Mouse (Mus musculus) thymus, adult 2 months (tissue): ENCODE results near the gene Slc27a2. TPM values are rescaled to one million over a fixed set of nuclear protein-coding genes. Genes with fewer than 3 reads are reported as not detected.

ENCODE experiments used
- DNase-seq: peaks from one replicate; pipeline ENCODE4 v3.0.0; 2021
- H3K27ac ChIP-seq: fragments of 200-500 bp; 2 replicates; pipeline ENCODE4 v1.5.1; 2012; ENCODE audit warnings: low read length, control low read depth; ENCODE audit not compliant: control insufficient read depth, insufficient read depth
- H3K27me3 ChIP-seq: fragments of 200-500 bp; 2 replicates; pipeline ENCODE4 v1.6.1; 2012; ENCODE audit warnings: mild to moderate bottlenecking, low read length, moderate library complexity, mixed read lengths; ENCODE audit not compliant: control insufficient read depth, insufficient read depth
- H3K36me3 ChIP-seq: fragments of 200-500 bp; 2 replicates; pipeline ENCODE4 v1.6.1; 2012; ENCODE audit warnings: mild to moderate bottlenecking, low read length, moderate library complexity; ENCODE audit not compliant: control insufficient read depth, insufficient read depth
- H3K4me1 ChIP-seq: fragments of 200-500 bp; replicated peaks from 2 replicates; pipeline ENCODE4 v1.6.1; 2012; ENCODE audit warnings: low read length; ENCODE audit not compliant: control insufficient read depth, insufficient read depth
- H3K4me3 ChIP-seq: fragments of 200-500 bp; 2 replicates; pipeline ENCODE4 v1.5.1; 2012; ENCODE audit warnings: mild to moderate bottlenecking, low read length, control low read depth, moderate library complexity; ENCODE audit not compliant: control insufficient read depth, insufficient read depth
- CTCF ChIP-seq: fragments of 200-500 bp; IDR thresholded peaks from 2 replicates; pipeline ENCODE4 v1.5.1; 2012; ENCODE audit warnings: mild to moderate bottlenecking, control low read depth, low read length, moderate library complexity, borderline replicate concordance; ENCODE audit not compliant: control insufficient read depth, poor library complexity, insufficient read depth; ENCODE audit errors: extremely low read depth
- POLR2A ChIP-seq: fragments of 200-500 bp; IDR thresholded peaks from 2 replicates; pipeline ENCODE4 v1.6.1; 2012; ENCODE audit warnings: mild to moderate bottlenecking, low read length, control low read depth, moderate library complexity; ENCODE audit not compliant: control insufficient read depth, poor library complexity, insufficient read depth; ENCODE audit errors: extremely low read depth
- WGBS: fragments of 180-500 bp; shearing (Covaris S2); methylation state at CpG from one replicate; pipeline ENCODE4 v1.1.7; 2018; 5-methylcytosine and 5-hydroxymethylcytosine counted together
- polyA plus RNA-seq: library from polyadenylated mRNA; depleted of rRNA; stranded (reverse); fragments of >200 nt; gene quantifications from 2 replicates; pipeline ENCODE4 v1.2.3, GENCODE M21; 2012

Slc27a2 gene
- polyA plus RNA-seq, 1 experiment = 2.4 TPM

DNA sequence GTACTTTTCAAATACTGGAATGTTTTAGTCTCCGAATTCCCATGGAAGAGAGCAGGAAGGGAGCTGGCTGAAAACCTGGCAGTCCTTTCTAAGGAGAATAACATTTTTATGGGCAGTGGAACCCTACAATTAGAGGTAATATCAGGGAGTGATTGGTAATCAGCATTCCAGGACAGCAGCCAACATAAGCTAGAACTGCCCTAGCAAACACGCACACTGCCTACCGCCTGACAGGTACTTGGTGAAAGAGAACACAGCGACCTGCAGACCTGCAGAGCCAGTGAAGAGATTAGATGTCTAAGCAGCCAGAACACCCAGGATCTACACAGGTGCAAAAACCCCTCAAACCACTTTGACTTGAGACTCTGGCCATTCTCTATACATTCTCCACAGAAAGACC, 20.5 kb downstream of the Slc27a2 start:
- Histone ChIP-seq H3K4me1 (no peaks in the 10 kb centered on the region), H3K27ac (no peak overlapping the region), H3K27me3 (no peaks in the 10 kb centered on the region), H3K36me3 (no peaks in the 10 kb centered on the region), H3K4me3 (no peak overlapping the region)
- WGBS = 96% methylated on average over 4 of the region's 4 CpGs
- no peak for DNase-seq
- TF ChIP-seq POLR2A (no peak), CTCF (no peak)

DNA sequence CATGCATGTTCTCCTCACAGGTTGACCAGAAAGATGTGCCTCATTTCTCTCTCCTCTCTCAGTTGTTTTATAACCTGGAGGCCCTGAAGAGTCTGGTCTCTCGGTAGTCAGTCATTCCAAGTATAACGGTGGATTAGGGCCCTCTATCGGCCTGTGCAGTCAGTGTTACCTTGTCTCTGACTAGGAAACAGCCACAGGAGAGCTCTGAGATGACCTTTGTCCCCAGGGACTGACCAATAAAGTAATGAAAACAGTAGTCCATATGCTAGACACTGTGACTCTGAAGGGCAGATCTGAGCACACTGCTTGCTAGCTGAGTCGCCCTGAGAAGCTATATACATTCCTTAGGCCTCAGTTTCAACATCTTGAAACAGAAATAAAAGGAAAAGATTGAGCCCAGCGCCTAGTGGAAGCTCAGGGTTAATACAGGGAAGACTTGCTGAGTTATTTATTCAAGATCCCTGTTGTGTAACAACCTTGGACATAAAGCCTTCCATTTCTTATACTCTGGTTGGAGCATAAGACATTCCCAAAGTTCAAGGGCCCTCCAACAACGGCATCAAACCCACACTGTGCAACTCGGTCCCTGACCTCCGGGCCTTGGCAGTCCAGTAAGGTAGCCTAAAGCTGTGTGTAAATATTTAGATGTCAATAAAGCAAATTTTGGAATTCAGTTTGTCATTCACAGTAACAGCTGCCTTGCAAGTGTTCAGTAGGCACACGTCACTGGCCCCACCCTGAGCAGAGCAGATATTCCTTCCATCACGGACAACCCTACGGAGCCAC, 23.4 kb downstream of the Slc27a2 start:
- H3K4me3 ChIP-seq = no peak overlapping the region
- TF ChIP-seq POLR2A (no peak), CTCF (no peak)
- H3K27me3 ChIP-seq = no peaks in the 10 kb centered on the region
- H3K27ac ChIP-seq = no peak overlapping the region
- no peaks in the 10 kb centered on the region for H3K4me1 ChIP-seq
- 92% methylated on average over 11 of the region's 11 CpGs for WGBS
- no peak for DNase-seq
- no peaks in the 10 kb centered on the region for H3K36me3 ChIP-seq

DNA sequence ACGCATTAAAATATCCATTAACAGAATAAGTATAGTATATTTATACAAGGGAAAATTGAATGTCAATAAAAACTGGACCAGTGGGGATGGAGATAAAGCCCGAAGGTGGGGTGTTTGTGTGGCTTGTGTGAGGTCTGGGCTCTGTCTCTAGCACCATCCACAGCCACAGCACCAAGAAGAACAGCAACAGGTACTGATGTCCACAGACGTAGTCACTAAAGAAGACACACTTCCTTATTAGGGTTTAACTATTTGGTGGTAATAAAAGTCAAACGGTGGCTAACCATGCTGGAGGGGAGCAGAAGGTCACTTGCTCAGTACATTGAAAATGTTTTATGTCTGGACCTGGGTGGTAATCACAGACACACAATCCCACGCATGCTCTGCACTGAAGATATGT, 25.2 kb downstream of the Slc27a2 start:
- Histone ChIP-seq H3K27ac (no peak overlapping the region), H3K36me3 (no peaks in the 10 kb centered on the region)

DNA sequence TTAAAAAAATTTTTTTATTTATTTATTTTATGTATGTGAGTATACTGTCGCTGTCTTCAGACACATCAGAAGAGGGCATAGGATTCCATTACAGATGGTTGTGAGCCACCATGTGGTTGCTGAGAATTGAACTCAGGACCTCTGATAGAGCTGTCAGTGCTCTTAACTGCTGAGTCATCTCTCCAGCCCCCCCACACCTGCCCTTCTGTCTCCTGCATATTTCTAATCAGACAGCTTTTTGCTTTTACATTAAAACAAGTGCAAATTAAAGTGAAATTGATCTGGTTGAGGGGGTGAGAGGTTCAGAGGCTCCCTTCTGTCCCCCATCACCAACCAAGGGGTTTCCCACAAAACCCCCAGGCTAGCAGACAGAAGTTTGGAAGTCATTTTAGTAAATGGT, 27.1 kb downstream of the Slc27a2 start:
- DNase-seq = no peak
- Histone ChIP-seq H3K36me3 (no peaks in the 10 kb centered on the region), H3K27ac (no peak overlapping the region), H3K27me3 (no peaks in the 10 kb centered on the region), H3K4me3 (no peak overlapping the region), H3K4me1 (peaks cover 5% of the 10 kb centered on the region)
- no peak for TF ChIP-seq POLR2A
- TF ChIP-seq CTCF = no peak
- 100% methylated on average over 1 of the region's 1 CpGs for WGBS

More for the DNA sequence above, 25.2 kb downstream of the Slc27a2 start:
- no peak for TF ChIP-seq POLR2A
- TF ChIP-seq CTCF = no peak
- no peak for DNase-seq
- no peaks in the 10 kb centered on the region for H3K4me1 ChIP-seq
- H3K4me3 ChIP-seq = no peak overlapping the region
- WGBS = 88% methylated on average over 5 of the region's 5 CpGs
- H3K27me3 ChIP-seq = no peaks in the 10 kb centered on the region

DNA sequence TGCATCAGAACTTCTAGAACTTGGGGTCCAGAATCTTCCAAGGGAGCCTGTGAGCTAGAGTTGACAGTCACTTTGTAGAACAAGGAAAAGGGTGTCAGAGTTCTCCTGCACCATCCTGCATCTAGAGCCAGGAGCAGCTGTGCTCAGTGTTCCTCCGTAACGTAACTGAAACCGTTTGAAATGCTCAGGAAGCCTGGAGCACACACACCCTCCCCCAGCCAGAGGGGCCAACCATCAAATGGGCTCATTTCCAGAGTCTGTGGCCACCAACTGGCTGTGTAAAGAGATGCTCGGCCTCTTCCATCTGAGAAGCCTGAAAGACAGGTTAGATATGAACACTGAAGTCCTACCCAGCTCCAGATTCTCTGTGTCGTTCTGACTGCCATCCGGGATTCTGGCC, 31.8 kb downstream of the Slc27a2 start:
- TF ChIP-seq POLR2A (no peak), CTCF (no peak)
- WGBS = 30% methylated on average over 6 of the region's 6 CpGs
- peaks cover 5% of the 10 kb centered on the region for H3K4me1 ChIP-seq
- no peak overlapping the region for H3K4me3 ChIP-seq
- no peak for DNase-seq
- no peaks in the 10 kb centered on the region for H3K27me3 ChIP-seq
- H3K27ac ChIP-seq = no peak overlapping the region
- H3K36me3 ChIP-seq = no peaks in the 10 kb centered on the region

DNA sequence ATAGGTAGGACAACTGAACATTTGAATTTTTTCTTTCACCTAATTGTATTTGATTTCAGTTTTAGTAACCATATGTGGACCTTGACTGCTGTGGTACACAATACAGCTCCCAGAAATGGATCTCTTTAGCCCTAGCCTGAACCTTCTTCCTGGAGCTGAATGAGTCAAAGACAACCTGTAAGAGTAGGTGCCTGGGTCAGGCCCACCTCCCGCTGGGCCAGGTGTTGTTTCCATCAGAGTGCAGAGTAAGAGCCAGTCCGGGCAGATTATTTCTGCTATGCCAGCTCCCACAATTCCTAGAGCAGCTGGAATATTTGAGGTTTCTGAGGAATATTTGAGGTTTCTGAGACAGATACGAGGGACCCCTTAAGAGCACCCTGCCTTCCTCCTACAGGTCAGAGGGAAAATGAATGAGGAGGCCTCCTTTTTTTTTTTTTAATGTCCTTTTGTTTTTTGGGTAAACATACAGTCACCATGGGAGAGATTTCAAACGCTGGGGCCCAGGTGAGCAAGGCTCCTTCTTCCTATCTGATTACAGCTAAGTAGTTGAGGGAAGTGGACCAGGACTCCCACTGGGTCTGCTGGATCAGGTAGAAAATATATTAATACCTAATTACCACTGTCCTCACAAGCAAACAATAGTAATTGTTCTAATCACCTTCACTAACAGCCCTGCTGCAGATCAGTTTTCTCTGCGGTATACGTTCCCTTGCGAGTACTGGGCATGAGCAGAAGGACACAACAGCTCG, 32.6 kb downstream of the Slc27a2 start:
- 89% methylated on average over 8 of the region's 8 CpGs for WGBS
- TF ChIP-seq POLR2A (no peak), CTCF (no peak)
- H3K4me1 ChIP-seq = peaks cover 5% of the 10 kb centered on the region
- H3K27ac ChIP-seq = no peak overlapping the region
- no peak overlapping the region for H3K4me3 ChIP-seq
- no peak for DNase-seq
- H3K27me3 ChIP-seq = no peaks in the 10 kb centered on the region
- H3K36me3 ChIP-seq = no peaks in the 10 kb centered on the region
